Mouse (Mus musculus) erythroblast, embryonic 14.5 days (primary cell): ENCODE results near the gene Rinl.

Source experiments
- GATA1 ChIP-seq: IDR thresholded peaks from 2 replicates; pipeline ENCODE4 v1.6.1; 2012; ENCODE audit warnings: low read length, inconsistent platforms, mixed read lengths
- TAL1 ChIP-seq: IDR thresholded peaks from 3 replicates; pipeline ENCODE4 v1.6.1; 2012; ENCODE audit warnings: low read length, inconsistent platforms, mixed read lengths

GRCm38 (mm10) chr7:28793834-28794233, 5.1 kb downstream of the Rinl start:
- TF ChIP-seq GATA1 (no peak), TAL1 (no peak)
